Mouse (Mus musculus): ENCODE results near the gene Hmgn1. TPM values are rescaled to one million over a fixed set of nuclear protein-coding genes. Genes with fewer than 3 reads are reported as not detected.

Hmgn1 gene
- total and polyA plus RNA-seq, 3 experiments, result 243 to 745 (median 394) TPM

GRCm38 (mm10) chr16:96112769-96113168 lies 14.8 kb downstream of the Hmgn1 start:
- dilution Hi-C loops (cut with MboI; ENCODE audit: extremely low pct_ligation_motif_present, extremely low pct_unique_long_range_greater_than_20kb, low sequenced_read_pairs), result no loop called here
- no peaks in the 10 kb centered on the region for H3K79me2 ChIP-seq (replicated peaks; ENCODE audit: control insufficient read depth, extremely low read depth, insufficient read depth, poor library complexity, severe bottlenecking)
- H3K27me3 ChIP-seq (replicated peaks), result peaks cover 6% of the 10 kb centered on the region
- no peaks in the 10 kb centered on the region for H3K36me3 ChIP-seq (replicated peaks in 1 of 2; ENCODE audit: control insufficient read depth in 1 of 2, insufficient read depth in 1 of 2, low read length in 1 of 2)
- H3K27ac ChIP-seq (ENCODE audit: insufficient read depth, low read depth), result no peak overlapping the region
- TF ChIP-seq IRF4 (IDR thresholded peaks at IDR 0.05; ENCODE audit: low read depth, low read length), result no peak
- no peak for TF ChIP-seq CHD2 (IDR thresholded peaks at IDR 0.05; ENCODE audit: low read length)
- no peak for TF ChIP-seq ZNF384 (IDR thresholded peaks at IDR 0.05; ENCODE audit: low read depth, low read length)
- TF ChIP-seq MEF2A (IDR thresholded peaks at IDR 0.05; ENCODE audit: borderline replicate concordance, low read depth, low read length), result no peak
- TF ChIP-seq CTCF (conservative IDR thresholded peaks at IDR 0.05 in 1 of 2, IDR thresholded peaks at IDR 0.05 in 1 of 2; ENCODE audit: low read depth in 2 of 2, low read length in 2 of 2), result peak in 1 of 2 experiments; percentile 32; a peak in 2 of 4 replicates
- TF ChIP-seq CHD1 (IDR thresholded peaks at IDR 0.05; ENCODE audit: low read depth, low read length), result no peak
- TF ChIP-seq SIN3A (IDR thresholded peaks at IDR 0.05; ENCODE audit: low read length), result no peak
- peak; percentile 8 for TF ChIP-seq RAD21 (IDR thresholded peaks at IDR 0.05; ENCODE audit: low read depth, low read length)
- TF ChIP-seq ZMIZ1 (IDR thresholded peaks at IDR 0.05; ENCODE audit: low read depth, low read length), result no peak
- TF ChIP-seq KAT2A (IDR thresholded peaks at IDR 0.05; ENCODE audit: insufficient replicate concordance, low read length), result no peak
- no peak for TF ChIP-seq HCFC1 (IDR thresholded peaks at IDR 0.05; ENCODE audit: low read depth, low read length)
- TF ChIP-seq POLR2A (IDR thresholded peaks at IDR 0.05; ENCODE audit: low read depth, low read length), result no peak
- TF ChIP-seq BHLHE40 (IDR thresholded peaks at IDR 0.05; ENCODE audit: low read depth, low read length), result no peak
- TF ChIP-seq USF1 (IDR thresholded peaks at IDR 0.05; ENCODE audit: low read depth, low read length), result no peak
- no peak for TF ChIP-seq NRF1 (IDR thresholded peaks at IDR 0.05; ENCODE audit: low read depth, low read length)
- TF ChIP-seq ZKSCAN1 (IDR thresholded peaks at IDR 0.05; ENCODE audit: borderline replicate concordance, low read depth, low read length), result no peak
- TF ChIP-seq GABPA (IDR thresholded peaks at IDR 0.05; ENCODE audit: insufficient replicate concordance, low read depth, low read length), result no peak
- no peak overlapping the region for H3K9ac ChIP-seq (ENCODE audit: insufficient read depth, low read depth)
- peaks cover 5 to 16% of the 10 kb centered on the region in 2 experiments; a peak in 3 of 4 replicates for H3K4me1 ChIP-seq (ENCODE audit: control insufficient read depth in 1 of 2, insufficient read depth in 2 of 2)
- no peak overlapping the region for H3K4me3 ChIP-seq (replicated peaks in 1 of 3; ENCODE audit: low read depth in 2 of 3, low read length in 2 of 3, poor library complexity in 1 of 3)
- in situ Hi-C loops (cut with MboI; ENCODE audit: low pct_ligation_motif_present, low pct_unique_long_range_greater_than_20kb, low sequenced_read_pairs), result no loop called here
- no peak overlapping the region for H3K4me2 ChIP-seq (ENCODE audit: insufficient read depth, low read depth, poor library complexity, severe bottlenecking)
- DNase-seq (ENCODE audit: extremely low read depth), result no peak
- peaks cover 19% of the 10 kb centered on the region for H3K9me3 ChIP-seq (replicated peaks; ENCODE audit: low read length)

DNA sequence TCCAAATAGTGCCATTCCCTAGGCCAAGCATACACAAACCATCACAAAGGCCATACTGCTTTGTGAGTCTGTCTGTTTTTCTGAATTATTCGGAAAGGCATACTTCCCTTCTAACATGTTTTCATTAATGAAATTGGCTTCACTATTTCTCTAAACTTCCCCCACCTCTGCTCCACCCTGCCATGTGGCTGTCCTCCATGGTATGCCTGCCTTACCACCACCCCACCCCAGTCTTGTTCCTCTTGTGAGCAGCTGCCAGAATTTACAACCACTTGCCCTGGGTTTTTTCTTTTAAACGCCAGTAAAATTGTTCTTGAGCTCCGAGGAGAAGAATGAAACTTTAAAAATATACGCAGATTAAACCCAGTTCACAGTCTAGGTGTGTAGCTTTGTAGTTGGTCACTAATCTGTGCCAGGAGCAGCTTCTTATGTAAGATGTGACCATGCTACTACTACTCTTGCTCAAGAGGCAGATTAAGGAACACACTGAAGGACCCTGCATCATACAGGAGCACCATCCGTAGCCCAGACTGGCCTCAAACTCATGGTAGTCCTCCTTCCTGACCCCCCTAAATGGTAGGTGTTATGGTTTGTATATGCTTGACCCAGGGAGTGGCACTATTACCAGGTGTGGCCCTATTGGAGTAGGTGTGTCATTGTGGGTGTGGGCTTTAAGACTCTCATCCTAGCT lies 16.7 kb downstream of the Hmgn1 start:
- no peak for TF ChIP-seq ZMIZ1 (IDR thresholded peaks at IDR 0.05; ENCODE audit: low read depth, low read length)
- TF ChIP-seq USF2 (conservative IDR thresholded peaks at IDR 0.05; ENCODE audit: low read depth, low read length), result no peak
- TF ChIP-seq MAFK (IDR thresholded peaks at IDR 0.05; ENCODE audit: insufficient replicate concordance, low read length), result no peak
- Histone ChIP-seq H3K27ac (ENCODE audit: insufficient read depth, low read depth) (no peak overlapping the region), H3K36me3 (replicated peaks in 1 of 2; ENCODE audit: control insufficient read depth in 1 of 2, insufficient read depth in 1 of 2, low read length in 1 of 2) (no peaks in the 10 kb centered on the region), H3K4me3 (replicated peaks in 1 of 3; ENCODE audit: low read depth in 2 of 3, low read length in 2 of 3, poor library complexity in 1 of 3) (no peak overlapping the region), H3K79me2 (replicated peaks; ENCODE audit: control insufficient read depth, extremely low read depth, insufficient read depth, poor library complexity, severe bottlenecking) (no peaks in the 10 kb centered on the region), H3K4me1 (ENCODE audit: control insufficient read depth in 1 of 2, insufficient read depth in 2 of 2) (peaks cover 5 to 16% of the 10 kb centered on the region in 2 experiments; a peak in 3 of 4 replicates), H3K9ac (ENCODE audit: insufficient read depth, low read depth) (no peak overlapping the region), H3K27me3 (replicated peaks) (peaks cover 21% of the 10 kb centered on the region), H3K9me3 (replicated peaks; ENCODE audit: low read length) (peaks cover 34% of the 10 kb centered on the region), H3K4me2 (ENCODE audit: insufficient read depth, low read depth, poor library complexity, severe bottlenecking) (no peak overlapping the region)
- in situ Hi-C loops (cut with MboI; ENCODE audit: low pct_ligation_motif_present, low pct_unique_long_range_greater_than_20kb, low sequenced_read_pairs) (no loop called here), dilution Hi-C loops (cut with MboI; ENCODE audit: extremely low pct_ligation_motif_present, extremely low pct_unique_long_range_greater_than_20kb, low sequenced_read_pairs) (no loop called here)
- DNase-seq (ENCODE audit: extremely low read depth), result no peak

All from CH12.LX (cell line).